Mouse (Mus musculus): ENCODE measurements around the gene Rnf43. TPM values are rescaled to one million over a fixed set of nuclear protein-coding genes. Genes with fewer than 3 reads are reported as not detected.

Gene Rnf43
- total RNA-seq, 2 experiments from 2014 or later, result 2.4 to 2.5 TPM

DNA sequence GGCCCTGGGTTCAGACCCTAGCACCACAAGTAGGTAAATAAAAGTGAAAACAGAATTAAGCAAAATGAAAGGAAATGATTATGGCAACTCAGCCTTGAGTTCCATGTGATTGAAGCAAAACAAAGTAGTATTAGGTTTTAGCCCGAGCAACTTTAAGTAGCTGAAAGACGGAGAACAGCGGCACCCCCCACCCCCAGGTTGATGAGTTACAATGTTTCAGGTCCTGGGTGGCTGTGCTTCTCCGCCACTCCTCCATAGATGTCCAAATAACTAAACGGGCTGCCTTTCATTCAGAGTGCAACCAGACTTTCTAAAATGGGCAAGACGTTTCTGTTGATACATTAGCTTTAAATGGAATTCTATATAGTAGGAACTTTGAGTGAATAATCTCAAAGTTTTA lies 13.1 kb downstream of the Rnf43 start:
- no peak for DNase-seq
- intact Hi-C loops (cut with DNase I), result no loop called here

DNA sequence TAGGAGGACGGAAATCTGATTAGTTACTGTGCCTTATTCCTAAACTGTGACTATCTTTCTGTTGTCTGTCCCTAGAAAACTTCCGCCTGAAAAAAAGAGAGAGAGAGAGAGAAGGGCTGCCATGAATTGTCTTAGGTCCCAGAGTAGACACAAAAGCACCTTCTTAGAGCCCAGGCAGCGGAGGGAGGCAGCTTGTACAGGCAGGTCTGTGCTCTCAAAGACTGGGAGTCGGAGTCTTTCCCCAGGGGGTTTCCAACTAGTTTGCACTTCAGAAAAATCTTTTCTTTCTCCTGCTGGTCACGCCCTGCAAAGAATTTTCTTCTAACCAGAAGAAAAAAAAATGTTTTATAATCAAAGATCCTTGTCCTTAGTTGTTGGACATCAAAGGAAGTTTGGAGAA lies 15.2 kb downstream of the Rnf43 start:
- intact Hi-C loops (cut with DNase I), result no loop called here
- no peak for DNase-seq

DNA sequence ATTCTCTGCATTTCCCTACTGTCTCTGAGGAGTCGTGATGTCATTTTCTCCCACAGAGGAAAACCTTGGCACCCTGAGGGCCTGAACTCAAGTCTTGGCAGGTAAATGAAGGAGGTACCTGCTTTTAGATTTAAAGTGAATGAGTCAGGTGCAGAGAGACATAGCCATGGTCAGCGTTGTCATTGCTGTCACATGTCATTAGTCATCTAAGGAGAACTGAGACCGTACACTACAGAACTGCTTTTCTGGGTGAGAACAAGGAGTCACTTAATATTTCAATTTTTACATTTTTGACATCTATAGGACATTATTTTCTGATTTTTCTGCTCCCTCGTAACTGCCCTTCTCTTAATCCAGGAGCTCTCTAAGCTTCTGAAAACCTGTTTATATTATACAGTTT lies 16.0 kb downstream of the Rnf43 start:
- no peak for DNase-seq
- intact Hi-C loops (cut with DNase I), result no loop called here

DNA sequence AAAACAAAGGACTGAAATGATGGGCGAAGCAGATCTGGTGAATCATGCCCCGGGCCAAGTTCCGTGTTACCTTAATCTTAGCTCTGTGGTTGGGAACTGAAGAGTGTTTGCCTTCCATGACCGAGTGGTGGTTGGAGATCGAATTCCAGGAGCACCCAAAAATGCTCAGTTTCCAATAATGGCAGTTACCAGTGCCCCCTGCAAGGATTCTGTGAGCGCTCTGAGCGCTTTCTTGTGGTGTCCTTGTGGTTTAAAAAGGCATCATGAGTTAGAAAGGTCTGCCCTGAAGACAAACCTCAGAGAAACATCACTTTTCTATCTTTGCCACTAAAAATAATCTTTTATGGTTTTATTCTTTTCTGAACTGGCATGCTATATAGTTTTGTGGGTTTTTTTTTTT lies 16.5 kb downstream of the Rnf43 start:
- no peak for DNase-seq

DNA sequence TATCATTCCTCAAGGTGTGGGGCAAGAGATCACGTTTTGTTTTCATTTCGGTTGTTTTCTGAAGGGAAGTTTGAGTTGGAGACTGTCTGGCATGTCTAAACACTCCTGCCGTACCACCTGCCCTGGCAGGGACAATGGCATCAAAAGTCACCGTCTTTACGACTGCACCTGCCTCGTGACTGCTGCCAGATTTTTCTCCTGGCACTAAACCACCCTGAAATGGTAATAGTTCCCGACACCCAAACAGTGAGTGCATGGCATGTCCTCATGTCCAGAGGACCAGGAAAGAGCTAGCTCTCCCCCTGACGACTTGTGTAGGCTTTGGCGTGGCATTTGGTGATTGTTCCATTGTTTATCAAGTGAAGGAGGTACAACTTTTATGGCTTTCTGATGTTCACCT lies 18.3 kb downstream of the Rnf43 start:
- no peak for DNase-seq
- intact Hi-C loops (cut with DNase I), result no loop called here

More for the DNA sequence above, 16.5 kb downstream of the Rnf43 start:
- intact Hi-C loops (cut with DNase I), result no loop called here

DNA sequence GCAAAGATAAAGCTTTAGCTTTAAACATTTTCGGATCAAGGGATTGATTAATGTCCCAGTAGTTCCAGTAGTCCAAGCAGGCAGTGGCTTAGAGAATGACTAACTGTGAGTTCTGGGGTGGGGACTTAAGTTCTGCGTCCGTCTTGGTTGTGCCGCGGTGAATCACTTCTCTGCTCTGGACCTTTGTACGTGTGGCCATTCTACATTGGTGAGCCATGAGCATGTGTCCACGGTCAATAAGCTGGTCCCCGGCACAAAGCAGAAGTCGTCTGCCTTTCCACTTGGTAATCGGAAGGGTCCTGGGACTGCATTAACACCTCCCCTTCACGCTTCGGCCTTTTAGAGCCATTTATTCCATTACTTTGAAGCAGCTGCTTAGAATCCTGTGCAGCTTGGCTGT lies 19.6 kb downstream of the Rnf43 start:
- no peak for DNase-seq
- intact Hi-C loops (cut with DNase I), result no loop called here

DNA sequence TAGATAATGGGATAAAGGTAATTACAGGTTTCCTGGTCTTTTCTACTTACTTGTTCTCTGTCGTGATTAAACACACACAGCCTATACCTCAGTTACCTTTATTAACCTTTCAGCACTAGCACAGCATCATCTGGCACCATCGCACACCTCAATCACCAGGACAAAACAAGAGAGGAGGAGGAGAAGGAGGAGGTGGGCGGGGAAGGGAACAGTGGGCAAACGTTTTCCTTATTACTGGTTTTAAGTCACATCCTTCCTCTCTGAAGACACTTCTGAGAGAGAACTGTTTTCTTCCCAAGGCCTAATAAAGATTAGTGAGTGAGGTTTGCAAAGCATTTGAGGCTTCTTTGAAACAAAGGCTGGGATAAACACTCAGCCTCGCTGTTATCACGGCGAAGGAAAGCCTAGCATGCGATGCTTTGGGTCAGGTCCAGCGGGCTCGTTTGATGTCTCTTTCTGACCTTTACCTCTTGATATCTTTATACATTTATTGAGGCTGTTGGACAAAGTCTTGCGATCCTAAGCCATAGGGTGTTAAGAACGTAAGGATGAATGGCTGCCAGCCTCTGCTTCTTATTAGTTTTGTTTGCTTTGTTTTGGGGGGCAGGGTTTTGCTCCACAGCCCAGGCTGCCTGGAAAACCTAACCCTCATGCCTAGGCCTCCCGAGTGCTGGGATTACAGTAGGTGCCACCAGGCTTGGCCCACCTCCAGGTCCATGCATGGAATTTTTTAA lies 20.5 kb downstream of the Rnf43 start:
- intact Hi-C loops (cut with DNase I), result no loop called here
- no peak for DNase-seq

DNA sequence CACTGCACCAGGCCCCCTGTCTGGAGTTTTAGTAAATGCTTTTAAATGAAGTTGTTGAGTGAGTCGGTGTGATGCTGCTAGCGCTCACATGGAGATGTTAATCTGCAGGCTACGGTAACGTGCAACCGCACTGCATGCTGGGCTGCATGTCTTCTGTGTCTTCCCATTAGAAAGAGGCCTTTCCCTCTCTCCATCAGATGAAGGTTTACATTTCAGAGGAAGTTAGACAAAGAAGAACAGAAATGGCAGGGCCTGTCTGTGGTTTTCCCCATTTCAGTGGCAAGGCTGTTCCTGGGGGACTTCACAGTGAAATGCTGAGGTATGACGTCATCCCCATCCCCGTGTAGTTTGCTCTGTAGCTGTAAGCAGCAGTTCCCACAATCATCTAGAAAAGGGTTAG lies 23.9 kb downstream of the Rnf43 start:
- no peak for DNase-seq
- intact Hi-C loops (cut with DNase I), result no loop called here

DNA sequence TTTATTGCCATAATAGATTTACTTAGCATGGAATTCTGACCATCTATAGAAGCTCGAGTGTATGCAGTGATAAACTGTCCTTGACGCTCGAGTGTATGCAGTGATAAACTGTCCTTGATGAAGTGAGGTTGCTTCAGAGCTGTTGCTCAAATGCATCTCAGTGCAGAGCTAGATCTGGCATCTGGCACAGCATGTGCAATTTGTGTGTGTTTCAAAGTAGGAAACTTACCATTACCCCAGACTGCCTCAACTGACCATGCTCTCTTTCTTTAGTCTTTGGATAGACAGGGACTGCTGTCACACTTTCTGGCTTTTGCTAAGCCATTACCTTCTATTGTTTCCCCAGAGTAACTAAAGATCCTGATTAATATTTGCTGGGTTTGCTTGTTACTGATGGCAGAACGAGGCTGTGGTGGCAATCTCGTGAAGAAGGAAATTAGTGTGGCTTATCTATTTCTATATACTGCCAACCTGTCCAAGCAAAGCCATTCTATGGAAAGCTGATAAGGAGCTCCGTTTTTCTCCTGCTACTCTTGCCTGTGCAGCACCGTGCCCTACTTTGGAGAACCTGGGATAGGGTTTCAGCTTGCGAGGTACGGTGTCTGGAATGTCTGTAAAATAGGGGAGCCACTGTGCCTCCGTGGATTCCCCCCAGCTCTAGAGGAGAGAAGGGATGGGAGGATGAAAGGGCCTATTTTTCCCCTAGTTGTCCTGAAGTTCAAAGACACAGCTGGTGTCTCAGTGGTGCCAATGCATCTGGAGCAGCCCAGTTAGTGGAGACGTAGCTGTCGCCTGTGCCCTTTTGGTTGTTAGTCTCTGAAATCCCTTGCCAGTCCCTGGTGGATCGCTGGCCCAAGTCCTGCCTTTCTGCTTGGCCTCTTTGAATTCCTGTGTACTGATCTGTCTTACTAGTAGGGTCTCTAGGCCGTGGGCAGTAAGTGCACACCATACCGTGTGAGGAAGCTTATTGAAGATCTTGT lies 25.0 kb downstream of the Rnf43 start:
- DNase-seq, result no peak

DNA sequence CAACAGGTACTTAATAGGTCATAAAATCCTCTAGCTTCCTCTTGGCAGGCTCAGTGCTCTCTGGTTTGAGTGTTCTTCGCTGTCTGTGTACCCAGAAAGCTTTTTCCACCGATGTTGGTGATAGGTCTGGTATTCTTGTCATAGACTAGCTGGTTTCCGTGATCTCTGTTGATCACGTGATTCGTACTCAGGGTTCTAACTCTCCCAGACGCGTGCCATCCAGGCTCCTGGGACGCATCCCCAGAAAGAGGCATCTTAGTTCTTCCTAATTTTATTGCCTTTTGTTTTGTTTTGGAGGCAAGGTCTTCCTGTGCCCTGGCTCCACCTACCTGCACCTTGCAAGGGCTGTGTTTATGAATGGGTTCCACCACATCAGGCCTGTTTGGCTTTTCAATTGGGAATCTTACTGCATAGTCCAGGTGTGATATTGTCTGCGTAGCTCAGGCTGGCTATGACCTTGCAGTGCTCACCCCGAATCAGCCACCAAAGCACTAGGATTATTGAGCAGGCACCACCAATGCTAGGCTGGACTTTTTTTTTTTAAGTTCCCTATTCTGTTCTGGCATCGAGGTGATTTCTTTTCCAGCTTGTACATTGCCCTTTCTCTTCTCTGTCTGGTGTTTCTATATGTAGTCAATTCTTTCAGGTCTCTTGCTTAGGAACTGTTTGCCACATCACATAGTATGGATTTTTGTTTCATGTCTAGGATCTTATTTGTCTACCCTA lies 26.1 kb downstream of the Rnf43 start:
- intact Hi-C loops (cut with DNase I), result no loop called here
- no peak for DNase-seq

More for the DNA sequence above, 25.0 kb downstream of the Rnf43 start:
- intact Hi-C loops (cut with DNase I), result no loop called here

DNA sequence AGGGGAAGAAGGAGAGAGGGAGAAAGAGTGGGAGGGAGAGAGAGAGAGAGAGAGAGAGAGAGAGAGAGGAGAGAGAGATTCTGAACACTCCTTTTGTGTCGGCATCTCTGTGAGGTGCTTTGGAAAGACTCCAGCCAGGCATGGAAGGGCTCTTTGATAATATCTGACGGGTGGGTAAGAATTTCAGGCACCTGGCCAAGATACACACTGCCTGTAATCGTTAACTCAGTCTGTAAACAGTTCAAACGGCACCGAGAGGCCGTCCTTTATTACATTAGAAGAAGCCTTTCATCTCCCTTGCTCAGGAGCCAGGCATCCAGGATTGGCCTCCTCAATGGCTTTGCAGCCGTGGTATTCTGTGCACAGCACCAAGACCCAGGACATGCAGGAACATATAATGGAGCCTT lies 26.9 kb downstream of the Rnf43 start:
- peak; percentile 28 for DNase-seq
- intact Hi-C loops (cut with DNase I), result no loop called here

DNA sequence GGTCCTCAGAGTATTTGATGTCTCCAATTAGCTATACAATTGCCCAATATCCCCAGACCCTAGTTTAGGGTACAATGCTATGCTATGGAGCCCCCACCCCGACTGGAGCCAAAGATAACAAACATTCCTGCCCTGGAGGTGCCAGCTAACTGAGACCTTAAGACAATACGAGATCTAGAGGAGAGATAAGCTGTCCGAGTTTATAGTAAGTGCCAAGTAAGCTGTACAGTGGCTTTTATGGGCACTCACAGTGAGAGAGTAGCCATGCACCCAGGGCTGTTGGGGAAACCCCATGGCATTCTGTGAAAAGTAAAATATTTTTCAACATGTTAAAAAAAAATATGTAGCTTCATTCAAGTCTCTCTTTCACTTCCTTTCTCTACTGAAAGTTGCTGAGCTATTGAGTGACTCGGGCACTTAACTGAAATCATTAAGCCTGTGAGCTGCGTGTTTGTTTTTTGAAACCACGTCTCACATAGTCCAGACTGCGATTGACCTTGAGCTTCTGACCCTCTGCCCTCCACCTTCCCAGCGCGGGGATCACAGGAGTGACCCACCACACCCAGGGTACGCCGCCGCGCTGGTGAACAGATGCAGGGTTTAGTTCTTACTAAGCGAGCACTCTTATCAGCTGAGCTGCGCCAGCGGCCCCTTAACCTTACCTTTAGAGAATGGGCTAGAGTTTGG lies 27.7 kb downstream of the Rnf43 start:
- DNase-seq, result no peak
- intact Hi-C loops (cut with DNase I), result no loop called here

DNA sequence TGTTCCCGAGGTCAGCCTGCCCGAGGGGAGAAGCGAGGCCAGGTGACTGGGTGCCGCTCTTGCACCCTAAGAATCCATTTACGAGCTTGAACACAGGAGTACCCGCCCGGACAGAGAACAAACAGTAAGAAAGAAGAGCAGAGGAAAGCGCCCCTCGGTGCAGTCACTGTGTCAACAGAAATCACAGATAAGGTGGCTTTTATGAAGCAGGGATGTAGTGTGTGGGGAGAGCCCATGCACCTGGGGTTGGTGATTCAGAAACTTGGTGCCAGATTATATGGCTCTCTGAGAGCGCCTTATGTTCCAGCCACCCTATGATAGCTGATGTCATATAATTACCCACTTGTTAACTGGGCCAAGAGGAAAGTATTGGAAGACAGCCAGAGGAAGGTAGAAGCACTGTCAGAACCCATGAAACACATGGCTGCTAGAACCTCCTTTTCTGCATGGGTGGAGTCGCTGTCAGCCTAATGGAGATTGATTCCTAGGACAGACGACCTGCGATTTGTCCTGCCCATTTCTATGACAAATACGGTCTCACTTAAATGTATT lies 34.7 kb downstream of the Rnf43 start:
- no peak for DNase-seq
- intact Hi-C loops (cut with DNase I), result no loop called here

DNA sequence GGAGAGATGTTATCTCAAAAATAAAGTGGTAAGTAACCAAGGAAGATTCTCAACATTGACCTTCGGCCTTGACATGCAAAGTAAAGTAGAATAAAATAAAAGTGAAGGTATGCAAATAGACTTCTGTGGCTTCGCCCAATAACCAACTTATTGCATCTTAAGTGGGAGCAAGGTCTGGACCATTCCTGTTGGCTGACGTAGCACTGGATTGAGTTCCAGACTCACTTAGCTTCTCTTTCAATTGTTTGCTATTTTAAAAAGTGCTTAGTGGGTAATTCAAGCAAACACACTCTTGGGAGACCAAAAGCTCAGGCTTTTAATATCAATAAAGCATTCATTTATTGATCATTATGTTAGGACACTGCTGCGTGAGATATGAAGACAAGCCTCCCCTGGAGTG lies 35.6 kb downstream of the Rnf43 start:
- intact Hi-C loops (cut with DNase I), result no loop called here
- DNase-seq, result no peak

DNA sequence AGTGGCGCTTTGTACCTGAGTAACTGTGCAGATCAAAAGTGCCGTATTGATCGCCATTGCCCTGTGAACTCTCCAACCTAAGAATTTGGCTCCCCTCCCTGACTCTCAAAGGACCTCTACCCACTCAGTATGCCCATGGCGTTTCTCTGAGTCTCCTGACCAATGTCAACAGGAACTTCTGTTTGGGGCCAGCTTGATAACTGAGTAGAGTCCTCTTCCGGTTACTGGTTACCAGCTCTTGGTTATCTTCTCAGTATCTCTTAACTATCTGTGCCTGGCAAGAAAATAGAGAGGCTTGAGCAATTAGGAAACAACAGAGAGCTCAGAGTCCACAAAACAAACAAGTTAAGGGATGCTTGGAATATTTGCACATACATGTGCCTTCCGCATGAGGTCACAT lies 38.6 kb downstream of the Rnf43 start:
- intact Hi-C loops (cut with DNase I), result no loop called here
- DNase-seq, result no peak

DNA sequence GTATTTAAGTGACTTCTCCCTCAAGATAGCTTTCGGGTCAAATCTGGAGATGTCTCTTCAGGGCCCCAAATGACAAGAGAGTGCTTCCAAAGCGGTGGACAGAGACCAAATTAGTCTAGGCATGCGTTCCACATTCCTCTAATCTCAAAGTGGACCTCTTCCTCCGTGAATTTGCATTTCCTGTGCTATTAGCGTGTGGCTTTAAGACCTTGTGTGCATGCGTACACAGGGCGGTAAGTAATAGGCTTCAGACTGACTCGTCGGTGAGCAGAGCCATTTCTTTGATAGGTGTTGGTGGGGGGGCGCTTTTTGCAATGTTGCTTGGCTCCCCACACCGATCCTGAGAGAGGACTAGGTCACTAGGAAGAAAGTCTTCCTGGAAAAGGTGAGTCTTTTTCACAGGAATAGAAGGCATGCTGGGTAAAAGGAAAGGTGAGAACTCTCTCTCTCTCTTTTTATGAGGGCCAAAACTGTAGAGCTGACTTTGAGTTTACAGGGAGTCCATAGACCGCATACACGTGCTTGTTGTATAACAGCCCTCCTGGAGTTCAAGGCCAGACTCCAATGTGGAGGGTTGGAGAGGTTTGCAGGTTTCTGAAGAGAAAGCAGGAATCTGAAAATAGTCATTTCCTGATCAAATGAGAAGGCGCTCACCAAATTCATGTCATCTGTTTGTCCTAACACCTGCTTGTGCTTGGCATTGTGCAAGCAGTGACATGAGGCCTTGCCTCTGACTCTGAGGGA lies 39.5 kb downstream of the Rnf43 start:
- intact Hi-C loops (cut with DNase I), result no loop called here
- DNase-seq, result no peak

DNA sequence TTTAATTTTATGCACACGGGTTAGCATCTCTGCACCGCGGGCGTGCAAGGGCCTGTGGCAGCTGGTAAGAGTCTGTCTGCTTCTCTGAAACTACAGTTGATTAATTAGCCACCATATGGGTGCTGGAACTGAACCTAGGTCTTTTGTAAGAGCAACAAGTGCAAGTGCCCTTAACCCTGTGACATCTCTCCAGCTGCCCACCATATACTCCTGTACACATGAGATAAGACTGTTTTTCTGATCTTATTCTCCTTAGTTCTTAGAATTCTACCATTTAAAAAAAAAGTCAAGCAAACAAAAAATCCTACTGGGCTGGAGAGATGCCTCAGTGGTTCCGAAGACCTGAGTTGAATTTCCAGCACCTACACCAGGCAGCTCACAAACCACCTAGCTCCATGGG lies 41.1 kb downstream of the Rnf43 start:
- DNase-seq, result no peak
- intact Hi-C loops (cut with DNase I), result no loop called here

DNA sequence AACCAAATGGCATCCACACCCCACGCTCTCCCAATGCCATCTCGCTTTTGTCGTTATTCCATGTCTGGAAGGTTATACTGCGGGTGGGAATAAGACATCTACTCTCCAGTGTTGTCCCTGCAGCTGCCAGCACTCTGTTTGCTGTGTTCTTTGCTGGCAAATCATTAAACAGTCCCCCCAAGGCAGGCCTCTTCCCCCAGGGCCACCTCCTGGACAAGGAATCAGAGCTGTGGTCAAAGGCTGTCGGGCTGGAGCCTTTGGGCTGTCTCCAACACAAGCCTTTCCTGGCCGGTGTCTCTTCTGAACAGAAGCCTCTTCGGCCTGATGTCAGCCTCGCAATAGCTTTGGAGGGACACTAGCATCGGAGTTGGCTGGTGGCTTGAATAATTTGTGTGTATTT lies 41.8 kb downstream of the Rnf43 start:
- no peak for DNase-seq
- intact Hi-C loops (cut with DNase I), result no loop called here

DNA sequence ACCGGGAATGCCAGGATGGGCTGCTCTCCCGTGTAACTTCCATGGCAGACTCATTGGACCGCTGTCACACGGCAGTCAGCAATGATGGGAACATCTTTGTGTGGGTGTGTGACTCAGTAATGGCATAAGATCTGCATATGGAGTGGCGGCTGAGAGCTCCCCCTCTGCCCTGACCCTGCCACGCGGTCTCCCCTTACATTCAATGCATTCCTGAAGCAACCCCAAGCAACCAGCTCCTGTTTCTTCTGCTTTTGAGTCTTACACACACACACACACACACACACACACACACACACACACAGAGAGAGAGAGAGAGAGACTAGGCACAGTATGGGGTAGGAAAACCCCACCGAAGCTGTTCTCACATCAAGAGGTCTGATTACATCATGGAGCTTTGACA lies 45.0 kb downstream of the Rnf43 start:
- intact Hi-C loops (cut with DNase I), result no loop called here
- no peak for DNase-seq

DNA sequence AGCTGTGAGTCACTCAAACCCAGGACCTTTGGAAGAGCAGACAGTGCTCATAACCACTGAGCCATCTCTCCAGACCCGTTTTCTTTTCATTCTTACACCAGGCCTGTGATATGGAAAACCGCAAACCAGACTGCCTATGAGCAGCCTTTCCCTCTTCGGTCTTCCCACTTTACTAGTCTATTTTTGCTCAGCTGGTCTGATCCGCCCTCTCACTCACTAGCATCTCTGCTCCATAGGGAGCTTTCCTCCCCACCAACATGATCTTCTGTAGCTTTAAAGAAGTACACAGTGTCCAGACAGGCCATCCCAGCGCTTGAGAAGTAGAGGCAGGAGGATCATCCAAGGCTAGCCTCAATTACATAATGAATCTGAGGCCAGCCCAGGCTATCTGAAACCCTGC lies 46.5 kb downstream of the Rnf43 start:
- DNase-seq, result no peak
- intact Hi-C loops (cut with DNase I), result no loop called here
